Mouse (Mus musculus) layer of hippocampus, postnatal 10 days (tissue): Measurements from ENCODE around the gene Nat8l. TPM values are rescaled to one million over a fixed set of nuclear protein-coding genes. Genes with fewer than 3 reads are reported as not detected.

Experiments
- DNase-seq, 2 experiments: peaks; one replicate each; pipeline ENCODE4 v3.0.0; 2021; ENCODE audit warnings: low spot score in 2 of 2
- total RNA-seq, 2 experiments: library from RNA; stranded (reverse); gene quantifications; 2 replicates each; pipeline ENCODE4 v1.2.3; 2021

The Nat8l gene
- total RNA-seq, 2 experiments from 2014 or later, result 60.2 to 65.0 TPM

GRCm38 (mm10) chr5:34001401-34001800 is 5.6 kb downstream of the Nat8l start:
- DNase-seq, result no peak

- no peak for DNase-seq
Measured at GRCm38 (mm10) chr5:34002636-34003035, 6.9 kb downstream of the Nat8l start.

- no peak for DNase-seq
Measured at GRCm38 (mm10) chr5:34004618-34005017, 8.8 kb downstream of the Nat8l start.

GRCm38 (mm10) chr5:34006832-34007231 is 11.0 kb downstream of the Nat8l start:
- DNase-seq, result no peak

GRCm38 (mm10) chr5:34007392-34007941 is 11.7 kb downstream of the Nat8l start:
- DNase-seq, result no peak

GRCm38 (mm10) chr5:34014652-34015051 is 18.9 kb downstream of the Nat8l start:
- no peak for DNase-seq

- DNase-seq, result no peak
Measured at GRCm38 (mm10) chr5:34018968-34019367, 23.2 kb downstream of the Nat8l start.

- DNase-seq, result no peak
Measured at GRCm38 (mm10) chr5:34030101-34030500, 34.3 kb downstream of the Nat8l start.

GRCm38 (mm10) chr5:34031022-34031421 is 35.2 kb downstream of the Nat8l start:
- DNase-seq, result no peak

GRCm38 (mm10) chr5:34032520-34032919 is 36.7 kb downstream of the Nat8l start:
- DNase-seq, result no peak

Other genes with a start within 250 kb of the Nat8l start
- gene Letm1, start 213.2 kb upstream of the Nat8l start, total RNA-seq, result 100 to 1,000 TPM; 105 to 106 TPM
- gene Nsd2, start 175.3 kb upstream of the Nat8l start, total RNA-seq, result 100 to 1,000 TPM; 131 to 143 TPM
- 10 to 100 TPM; 18.6 to 20.1 TPM for gene Nelfa, start 59.6 kb upstream of the Nat8l start, total RNA-seq
- 100 to 1,000 TPM; 127 to 160 TPM for gene Gm1673, start 12.6 kb upstream of the Nat8l start, total RNA-seq
- 1 to 10 TPM in 1 of 2 experiments, under 1 TPM in 1; 0.58 to 2.0 TPM for gene Poln, start 173.5 kb downstream of the Nat8l start, total RNA-seq
- gene Haus3, start 173.5 kb downstream of the Nat8l start, total RNA-seq, result 1 to 10 TPM; 6.5 to 8.9 TPM
- 10 to 100 TPM; 64.1 to 69.0 TPM for gene Mxd4, start 191.7 kb downstream of the Nat8l start, total RNA-seq